Mouse (Mus musculus) liver, embryonic 12.5 days (tissue): ENCODE measurements around the gene Olfr987. TPM values are rescaled to one million over a fixed set of nuclear protein-coding genes. Genes with fewer than 3 reads are reported as not detected.
A peak's percentile ranks its signal among the peaks of the same experiment; 100 is the strongest.
"Not testable (repeated sequence)": the region's sequence is repeated elsewhere in the genome, so short reads cannot be mapped to it uniquely, and the experiment has no call there.

Source experiments
- ATAC-seq: fragments of 200-750 bp; cut with Nextera tagmentation; 2 replicates; pipeline ENCODE4 v1.8.0; 2017; ENCODE audit warnings: moderate number of reproducible peaks, mild to moderate bottlenecking, moderate library complexity
- H3K27ac ChIP-seq: fragments of 300-500 bp; sonication (generic); 2 replicates; pipeline ENCODE4 v1.5.1; 2016; ENCODE audit warnings: mild to moderate bottlenecking
- H3K27me3 ChIP-seq: fragments of 300-500 bp; sonication (generic); replicated peaks from 2 replicates; pipeline ENCODE4 v1.6.1; 2016; ENCODE audit warnings: mild to moderate bottlenecking, moderate library complexity
- H3K36me3 ChIP-seq: fragments of 300-500 bp; sonication (generic); 2 replicates; pipeline ENCODE4 v1.6.1; 2016; ENCODE audit warnings: mild to moderate bottlenecking, moderate library complexity
- H3K4me1 ChIP-seq: fragments of 300-500 bp; sonication (generic); 2 replicates; pipeline ENCODE4 v1.6.1; 2016
- H3K4me2 ChIP-seq: fragments of 300-500 bp; sonication (generic); 2 replicates; pipeline ENCODE4 v1.6.1; 2016; ENCODE audit warnings: mild to moderate bottlenecking, moderate library complexity
- H3K4me3 ChIP-seq: fragments of 300-500 bp; sonication (generic); 2 replicates; pipeline ENCODE4 v1.5.1; 2016; ENCODE audit warnings: mild to moderate bottlenecking, moderate library complexity
- H3K9ac ChIP-seq: fragments of 300-500 bp; sonication (generic); 2 replicates; pipeline ENCODE4 v1.6.1; 2016; ENCODE audit warnings: mild to moderate bottlenecking, moderate library complexity
- H3K9me3 ChIP-seq: fragments of 300-500 bp; sonication (generic); replicated peaks from 2 replicates; pipeline ENCODE4 v1.6.1; 2016; ENCODE audit warnings: mild to moderate bottlenecking, moderate library complexity
- WGBS: fragments of 180-500 bp; shearing (Covaris S2); methylation state at CpG from one replicate; pipeline ENCODE4 v1.1.7; 2016; ENCODE audit not compliant: insufficient replicate concordance; 5-methylcytosine and 5-hydroxymethylcytosine counted together
- polyA plus RNA-seq: library from polyadenylated mRNA; unstranded; fragments of >200 nt; fragmentation: Nextera tagmentation; extraction: Ambion mirVana; gene quantifications from 2 replicates; pipeline ENCODE4 v1.2.1, GENCODE M21; 2016

Olfr987 gene
- not detected in 2 replicates for polyA plus RNA-seq

GRCm38 (mm10) chr2:85339215-85339614 is at the start of gene Olfr987:
Olfr987 (minus strand) TSS chr2:85339315.
- not testable (repeated sequence) for H3K9ac ChIP-seq, H3K9me3 ChIP-seq, H3K27me3 ChIP-seq, ATAC-seq, H3K4me3 ChIP-seq, H3K4me2 ChIP-seq, H3K27ac ChIP-seq, H3K4me1 ChIP-seq, H3K36me3 ChIP-seq

DNA sequence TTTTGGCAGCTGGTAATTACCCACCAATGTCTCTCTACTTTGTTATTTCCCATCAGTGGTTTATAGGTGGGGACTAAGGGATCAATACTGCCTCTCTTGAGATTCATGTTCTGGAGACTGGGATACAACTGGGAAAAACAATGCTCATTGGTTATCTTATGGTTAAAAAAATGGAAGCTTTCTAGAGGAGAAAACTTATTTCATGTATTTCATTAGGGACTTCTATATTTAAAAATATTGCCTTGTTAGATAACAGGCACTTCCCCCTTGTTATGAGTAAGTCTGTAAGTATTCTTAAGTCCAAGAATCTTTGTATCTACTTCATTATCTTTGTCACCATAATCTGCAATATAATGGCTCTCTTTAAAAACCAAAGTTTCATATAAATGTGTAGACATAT is 24.0 kb upstream of the Olfr987 start, which contains the start of gene Olfr988:
Gene Olfr988 (minus strand): TSS at position 101 of the 400 bp plus-strand sequence.
- H3K9ac ChIP-seq, H3K4me2 ChIP-seq, H3K4me1 ChIP-seq, H3K4me3 ChIP-seq, ATAC-seq, H3K36me3 ChIP-seq, H3K27me3 ChIP-seq, H3K9me3 ChIP-seq, H3K27ac ChIP-seq: not testable (repeated sequence)

DNA sequence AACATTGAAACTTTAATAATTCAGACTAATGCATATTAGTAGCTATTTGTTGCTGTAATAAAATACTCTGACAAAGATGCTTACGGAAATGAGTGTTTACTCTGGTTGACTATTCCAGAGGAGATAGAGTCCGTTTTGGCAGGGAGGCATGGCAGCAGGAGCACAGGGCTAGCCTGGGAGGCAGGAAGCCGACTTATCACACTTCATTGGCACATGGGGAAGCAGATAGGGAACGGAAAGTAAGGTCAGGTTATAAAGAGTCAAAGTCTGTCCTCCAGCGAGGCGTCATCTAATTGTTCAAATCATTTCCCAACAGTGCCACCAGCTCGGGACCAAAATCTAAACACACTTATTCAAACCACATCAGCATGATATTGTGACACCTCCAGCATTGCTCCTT is 857 bp upstream of the Olfr987 start:
- no peak overlapping the region for H3K27ac ChIP-seq
- no peak for ATAC-seq
- WGBS: 26% methylated on average over 7 of the region's 7 CpGs
- H3K4me3 ChIP-seq: no peak overlapping the region
- no peaks in the 10 kb centered on the region for H3K4me1 ChIP-seq
- no peak overlapping the region for H3K9ac ChIP-seq
- no peaks in the 10 kb centered on the region for H3K27me3 ChIP-seq
- H3K9me3 ChIP-seq: no peaks in the 10 kb centered on the region
- no peaks in the 10 kb centered on the region for H3K36me3 ChIP-seq
- H3K4me2 ChIP-seq: no peak overlapping the region

DNA sequence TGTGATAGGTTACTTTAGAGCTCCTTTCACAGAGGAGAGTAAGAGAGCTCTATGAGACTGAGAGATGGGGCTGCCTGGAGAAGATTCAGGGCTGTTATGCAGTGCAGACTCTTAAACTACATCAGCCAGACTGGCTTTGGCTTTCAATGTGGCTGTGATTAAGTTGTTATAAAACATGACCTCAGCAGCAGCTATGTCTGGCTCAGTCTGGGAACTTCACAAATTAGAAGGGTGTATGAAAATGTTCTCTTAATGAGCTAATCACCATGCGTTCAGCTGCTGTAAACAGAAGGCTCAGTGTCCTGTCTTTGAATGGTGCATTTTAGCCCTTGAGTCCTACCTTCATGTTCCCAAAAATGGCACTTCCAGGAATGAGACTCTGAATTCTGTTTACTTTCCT is 20.0 kb downstream of the Olfr987 start:
- no peak for ATAC-seq
- no peaks in the 10 kb centered on the region for H3K27me3 ChIP-seq
- no peak overlapping the region for H3K4me2 ChIP-seq
- no peaks in the 10 kb centered on the region for H3K36me3 ChIP-seq
- no peak overlapping the region for H3K27ac ChIP-seq
- no peaks in the 10 kb centered on the region for H3K4me1 ChIP-seq
- H3K4me3 ChIP-seq: no peak overlapping the region
- H3K9ac ChIP-seq: no peak overlapping the region
- WGBS: 68% methylated on average over 1 of the region's 1 CpGs
- no peaks in the 10 kb centered on the region for H3K9me3 ChIP-seq

DNA sequence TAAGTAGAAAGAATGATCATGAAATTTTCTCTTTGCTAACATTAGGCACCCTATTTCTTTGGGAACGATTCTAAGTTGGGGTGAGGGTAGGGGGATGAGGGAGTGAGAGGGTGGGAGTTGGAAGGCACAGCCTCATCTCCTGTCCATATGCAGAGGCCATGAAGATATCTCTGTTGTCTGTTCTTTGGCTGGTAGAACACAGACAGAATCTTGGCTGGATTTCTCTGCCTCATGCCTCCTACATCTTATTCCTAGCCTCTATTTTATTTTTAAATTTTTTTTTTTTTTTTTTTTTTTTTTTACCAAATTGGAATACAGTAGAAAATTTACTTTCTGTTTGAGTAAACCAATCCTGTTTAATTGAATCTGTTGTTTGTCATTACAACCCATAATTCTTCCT is 53.7 kb downstream of the Olfr987 start:
- Histone ChIP-seq H3K4me1 (no peaks in the 10 kb centered on the region), H3K9ac (no peak overlapping the region), H3K36me3 (no peaks in the 10 kb centered on the region), H3K4me3 (no peak overlapping the region), H3K27ac (no peak overlapping the region), H3K9me3 (no peaks in the 10 kb centered on the region), H3K4me2 (no peak overlapping the region), H3K27me3 (no peaks in the 10 kb centered on the region)
- ATAC-seq: no peak
- WGBS: 14% methylated on average over 1 of the region's 1 CpGs

- WGBS: 46% methylated on average over 6 of the region's 6 CpGs
- H3K4me3 ChIP-seq: no peak overlapping the region
- no peak overlapping the region for H3K9ac ChIP-seq
- no peaks in the 10 kb centered on the region for H3K9me3 ChIP-seq
- no peak for ATAC-seq
- H3K4me1 ChIP-seq: no peaks in the 10 kb centered on the region
- no peaks in the 10 kb centered on the region for H3K27me3 ChIP-seq
- no peak overlapping the region for H3K4me2 ChIP-seq
- no peak overlapping the region for H3K27ac ChIP-seq
- no peaks in the 10 kb centered on the region for H3K36me3 ChIP-seq
Measured at GRCm38 (mm10) chr2:85284626-85285025, 54.5 kb downstream of the Olfr987 start.

GRCm38 (mm10) chr2:85283631-85284466 is 55.3 kb downstream of the Olfr987 start:
- ATAC-seq: no peak
- 70% methylated on average over 8 of the region's 8 CpGs for WGBS

GRCm38 (mm10) chr2:85281023-85281422 is 58.1 kb downstream of the Olfr987 start:
- Histone ChIP-seq H3K9me3 (no peaks in the 10 kb centered on the region), H3K9ac (no peak overlapping the region), H3K4me3 (no peak overlapping the region), H3K36me3 (no peaks in the 10 kb centered on the region), H3K27me3 (no peaks in the 10 kb centered on the region), H3K4me2 (no peak overlapping the region), H3K4me1 (no peaks in the 10 kb centered on the region), H3K27ac (no peak overlapping the region)
- peak; percentile 49; the same call in 1 of the 2 replicates for ATAC-seq
- 25% methylated on average over 4 of the region's 4 CpGs for WGBS

More at GRCm38 (mm10) chr2:85283631-85284466, 55.3 kb downstream of the Olfr987 start:
- Histone ChIP-seq H3K9me3 (no peaks in the 10 kb centered on the region), H3K9ac (no peak overlapping the region), H3K4me2 (no peak overlapping the region), H3K27ac (no peak overlapping the region), H3K36me3 (no peaks in the 10 kb centered on the region), H3K4me3 (no peak overlapping the region), H3K27me3 (no peaks in the 10 kb centered on the region), H3K4me1 (no peaks in the 10 kb centered on the region)

Other genes starting within 250 kb of the Olfr987 start
- 5.1 and 5.3 TPM in 2 replicates for gene Aplnr, start 203.1 kb downstream of the Olfr987 start, polyA plus RNA-seq
- 0.05 and 0.11 TPM in 2 replicates for gene Lrrc55, start 142.1 kb downstream of the Olfr987 start, polyA plus RNA-seq
- gene Olfr988, start 23.9 kb upstream of the Olfr987 start, polyA plus RNA-seq: not detected in 2 replicates
- gene Olfr992, start 70.2 kb upstream of the Olfr987 start, polyA plus RNA-seq: not detected in 2 replicates
- not detected in 2 replicates for gene Olfr993, start 75.6 kb upstream of the Olfr987 start, polyA plus RNA-seq
- not detected in 2 replicates for gene Olfr994, start 97.1 kb upstream of the Olfr987 start, polyA plus RNA-seq
- not detected in 2 replicates for gene Olfr995, start 104.3 kb upstream of the Olfr987 start, polyA plus RNA-seq
- gene 4833423E24Rik, start 179.7 kb upstream of the Olfr987 start, polyA plus RNA-seq: not detected in 2 replicates
- gene Olfr996, start 239.9 kb upstream of the Olfr987 start, polyA plus RNA-seq: not detected in 2 replicates
- not detected in 2 replicates for gene Olfr998, start 249.6 kb upstream of the Olfr987 start, polyA plus RNA-seq